Comparison of ENCODE assay signal across 15 mouse cellular contexts in the genomic region with DNA sequence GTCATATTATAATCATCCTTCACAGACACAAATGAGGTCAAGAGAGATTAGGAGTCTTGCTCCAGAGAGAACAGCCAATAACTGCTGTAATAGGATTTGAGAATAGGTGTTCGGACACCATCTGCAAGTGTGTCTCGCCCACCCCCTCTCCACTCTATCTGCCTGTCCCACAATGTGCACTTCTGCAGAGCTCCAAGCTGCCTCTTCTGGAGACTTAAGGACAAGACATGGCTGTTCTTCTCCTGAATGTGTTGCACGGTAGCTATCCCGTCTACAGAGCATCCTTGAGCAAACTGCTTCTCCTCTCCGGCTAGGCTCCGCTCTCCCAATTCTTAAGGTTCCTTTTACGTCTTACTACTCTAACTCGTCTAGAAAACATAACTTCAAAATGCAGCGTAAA.
"Had no signal": no experiment of that assay in that cellular context is flagged by ENCODE, and none has a peak within 500 bp of the region (broad histone marks: within the 10 kb centered on the region; RNA-seq: fewer than 3 reads in every experiment).

No protein-coding gene starts in this region.

- H3K27ac ChIP-seq: kidney, postnatal 0 days; limb, embryonic 12.5 days; midbrain, embryonic 15.5 days; neural tube, embryonic 12.5 days; stomach, embryonic 15.5 days had no signal

- DNase-seq: kidney, adult 9 months; kidney, postnatal 4 days; lung, adult 2 months; lung, postnatal 36 days; right cerebral cortex, postnatal 14 days; thymus, adult 2 months; thymus, postnatal 25 days had no signal

- H3K4me3 ChIP-seq: limb, embryonic 12.5 days; midbrain, embryonic 15.5 days; neural tube, embryonic 12.5 days; stomach, embryonic 15.5 days had no signal

- ATAC-seq: inflammation-experienced regulatory T-cells, adult 6 months; intestine, postnatal 0 days; lung, postnatal 0 days; midbrain, embryonic 15.5 days had no signal
